Mouse (Mus musculus): Measurements from ENCODE around the gene Serpinb13. TPM values are rescaled to one million over a fixed set of nuclear protein-coding genes. Genes with fewer than 3 reads are reported as not detected.
"Not testable (repeated sequence)": the region's sequence is repeated elsewhere in the genome, so short reads cannot be mapped to it uniquely, and the experiment has no call there.

Gene Serpinb13
- polyA plus RNA-seq, 1 experiment from 2014 or later, result not detected

GRCm38 (mm10) chr1:107015210-107015609 is 34.4 kb downstream of the Serpinb13 start:
- no peaks in the 10 kb centered on the region for H3K36me3 ChIP-seq
- 88% methylated on average over 7 of the region's 7 CpGs for WGBS
- H3K4me2 ChIP-seq, result no peak overlapping the region
- H3K4me3 ChIP-seq (replicated peaks), result no peak overlapping the region
- H3K4me1 ChIP-seq, result no peaks in the 10 kb centered on the region
- no peak for ATAC-seq (replicated peaks; ENCODE audit: low FRiP score)
- no peak overlapping the region for H3K27ac ChIP-seq
- H3K9me3 ChIP-seq (replicated peaks), result no peaks in the 10 kb centered on the region
- no peak overlapping the region for H3K9ac ChIP-seq
- no peaks in the 10 kb centered on the region for H3K27me3 ChIP-seq

GRCm38 (mm10) chr1:107025886-107026285 is 45.1 kb downstream of the Serpinb13 start:
- H3K4me2 ChIP-seq, result no peak overlapping the region
- H3K27ac ChIP-seq, result no peak overlapping the region
- no peaks in the 10 kb centered on the region for H3K36me3 ChIP-seq
- H3K4me1 ChIP-seq, result no peaks in the 10 kb centered on the region
- no peak for ATAC-seq (replicated peaks; ENCODE audit: low FRiP score)
- no peaks in the 10 kb centered on the region for H3K27me3 ChIP-seq
- no peak overlapping the region for H3K4me3 ChIP-seq (replicated peaks)
- no peak overlapping the region for H3K9ac ChIP-seq
- 80% methylated on average over 1 of the region's 1 CpGs for WGBS
- no peaks in the 10 kb centered on the region for H3K9me3 ChIP-seq (replicated peaks)

- H3K4me3 ChIP-seq (replicated peaks); H3K4me1 ChIP-seq; H3K9ac ChIP-seq; H3K4me2 ChIP-seq; H3K27ac ChIP-seq; H3K9me3 ChIP-seq (replicated peaks); H3K36me3 ChIP-seq; H3K27me3 ChIP-seq; ATAC-seq (replicated peaks; ENCODE audit: low FRiP score): not testable (repeated sequence)
- WGBS, result 92% methylated on average over 3 of the region's 3 CpGs
These were observed 53.5 kb downstream of the Serpinb13 start for GRCm38 (mm10) chr1:107034236-107034635.

Other genes with a start within 250 kb of the Serpinb13 start
- 11.3 and 13.4 TPM in 2 replicates for gene Kdsr, start 221.3 kb upstream of the Serpinb13 start, polyA plus RNA-seq (2015; fragmentation: Nextera tagmentation; extraction: Ambion mirVana)
- gene Vps4b, start 184.3 kb upstream of the Serpinb13 start, polyA plus RNA-seq (2015; fragmentation: Nextera tagmentation; extraction: Ambion mirVana), result 73.9 and 78.6 TPM in 2 replicates
- 0.31 and 0.33 TPM in 2 replicates for gene Serpinb5, start 119.8 kb upstream of the Serpinb13 start, polyA plus RNA-seq (2015; fragmentation: Nextera tagmentation; extraction: Ambion mirVana)
- 0.59 TPM in 1 of 2 replicates, not detected in the other for gene Serpinb12, start 46.5 kb upstream of the Serpinb13 start, polyA plus RNA-seq (2015; fragmentation: Nextera tagmentation; extraction: Ambion mirVana)
- 0.46 TPM in 1 of 2 replicates, not detected in the other for gene Serpinb3a, start 71.3 kb downstream of the Serpinb13 start, polyA plus RNA-seq (2015; fragmentation: Nextera tagmentation; extraction: Ambion mirVana)
- not detected in 2 replicates for gene Serpinb3d, start 102.5 kb downstream of the Serpinb13 start, polyA plus RNA-seq (2015; fragmentation: Nextera tagmentation; extraction: Ambion mirVana)

Measured in kidney, embryonic 15.5 days (tissue).